Mouse (Mus musculus) thymus, adult 18-20 months (tissue): ENCODE data around the gene Olfr1320.
A peak's percentile ranks its signal among the peaks of the same experiment; 100 is the strongest.

Experiments
- DNase-seq, 2 experiments: peaks; one replicate each; pipeline ENCODE4 v3.0.0; 2022; ENCODE audit warnings: mixed read lengths in 2 of 2

Olfr1320 gene

GRCm38 (mm10) chrX:49672033-49672432, at the start of gene Olfr1320:
Gene Olfr1320 (plus strand): TSS chrX:49672333.
- no peak for DNase-seq

DNA sequence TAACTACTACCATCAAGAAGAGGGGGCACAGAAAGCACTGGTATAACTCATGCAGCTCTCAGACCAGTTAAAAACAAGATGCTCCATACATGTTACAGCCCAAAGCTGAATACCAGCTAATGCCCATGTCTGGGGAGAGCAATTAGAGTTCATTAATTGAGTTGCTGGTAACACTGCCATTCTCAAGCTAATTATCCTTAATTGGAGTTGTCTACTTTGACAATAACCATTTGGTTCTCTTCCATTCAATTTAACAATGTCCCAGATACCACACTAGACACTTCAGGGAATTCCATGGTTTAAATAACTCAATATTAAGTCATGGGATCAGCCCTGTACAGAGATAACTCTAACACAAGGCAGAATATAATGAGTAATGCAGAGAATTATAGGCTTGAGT, 44.6 kb upstream of the Olfr1320 start:
- DNase-seq = no peak

DNA sequence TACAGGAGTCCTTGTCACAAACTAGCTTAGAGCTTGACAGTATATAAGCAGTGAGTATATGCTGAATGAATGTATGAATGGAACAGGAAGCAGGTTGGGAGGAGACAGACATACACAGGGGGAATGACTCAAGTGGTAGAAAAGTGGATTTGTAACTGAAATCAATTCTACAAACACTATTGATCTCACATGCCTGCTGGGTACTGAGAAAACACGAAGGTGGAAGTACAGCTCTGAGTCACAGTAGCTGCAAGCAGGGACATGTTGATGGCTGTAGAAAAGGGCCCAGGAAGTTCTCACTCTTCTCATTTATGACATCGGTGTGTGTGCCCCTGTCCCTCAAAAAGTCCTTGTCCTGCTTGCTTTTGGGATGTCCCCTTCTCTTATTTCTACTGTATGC, 40.9 kb upstream of the Olfr1320 start:
- no peak for DNase-seq

GRCm38 (mm10) chrX:49660781-49661180, 11.4 kb upstream of the Olfr1320 start:
- DNase-seq = peak; percentile 3 to 10
